Mouse (Mus musculus) embryonic fibroblast, embryonic 13.5 days (primary cell): ENCODE results near the gene Emb.

Experiments used
- CTCF ChIP-seq: IDR thresholded peaks from 2 replicates; pipeline ENCODE4 v1.5.1; 2011; ENCODE audit warnings: mild to moderate bottlenecking, control low read depth, low read length, moderate library complexity, borderline replicate concordance; ENCODE audit not compliant: insufficient read depth
- POLR2A ChIP-seq: IDR thresholded peaks from 2 replicates; pipeline ENCODE4 v1.6.1; 2011; ENCODE audit warnings: low read depth, mild to moderate bottlenecking, control low read depth, low read length, moderate library complexity

DNA sequence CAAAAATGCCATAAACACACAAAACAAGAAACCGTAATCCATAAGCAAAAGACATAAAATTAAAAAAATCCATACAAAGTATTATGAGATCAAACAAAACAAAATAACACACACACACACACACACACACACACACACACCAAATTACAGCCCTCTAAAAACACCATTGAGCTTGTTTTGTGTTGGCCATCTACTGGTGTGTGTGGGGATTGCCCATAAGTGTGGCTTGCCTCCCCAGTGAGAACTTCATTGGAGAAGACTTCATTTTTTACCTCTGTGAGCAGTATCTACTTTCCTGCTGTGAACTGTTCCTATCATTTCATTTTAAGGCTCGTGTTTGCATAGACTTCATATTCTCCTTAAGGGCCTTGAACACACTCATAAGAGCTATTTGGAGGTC lies 78.6 kb downstream of the Emb start:
- no peak for TF ChIP-seq CTCF
- no peak for TF ChIP-seq POLR2A
